Mouse (Mus musculus): Measurements from ENCODE around the gene Hoxa6. TPM values are rescaled to one million over a fixed set of nuclear protein-coding genes. Genes with fewer than 3 reads are reported as not detected.

Gene Hoxa6
- polyA plus RNA-seq (2016; fragmentation: Nextera tagmentation; extraction: Ambion mirVana), result not detected in 2 replicates

DNA sequence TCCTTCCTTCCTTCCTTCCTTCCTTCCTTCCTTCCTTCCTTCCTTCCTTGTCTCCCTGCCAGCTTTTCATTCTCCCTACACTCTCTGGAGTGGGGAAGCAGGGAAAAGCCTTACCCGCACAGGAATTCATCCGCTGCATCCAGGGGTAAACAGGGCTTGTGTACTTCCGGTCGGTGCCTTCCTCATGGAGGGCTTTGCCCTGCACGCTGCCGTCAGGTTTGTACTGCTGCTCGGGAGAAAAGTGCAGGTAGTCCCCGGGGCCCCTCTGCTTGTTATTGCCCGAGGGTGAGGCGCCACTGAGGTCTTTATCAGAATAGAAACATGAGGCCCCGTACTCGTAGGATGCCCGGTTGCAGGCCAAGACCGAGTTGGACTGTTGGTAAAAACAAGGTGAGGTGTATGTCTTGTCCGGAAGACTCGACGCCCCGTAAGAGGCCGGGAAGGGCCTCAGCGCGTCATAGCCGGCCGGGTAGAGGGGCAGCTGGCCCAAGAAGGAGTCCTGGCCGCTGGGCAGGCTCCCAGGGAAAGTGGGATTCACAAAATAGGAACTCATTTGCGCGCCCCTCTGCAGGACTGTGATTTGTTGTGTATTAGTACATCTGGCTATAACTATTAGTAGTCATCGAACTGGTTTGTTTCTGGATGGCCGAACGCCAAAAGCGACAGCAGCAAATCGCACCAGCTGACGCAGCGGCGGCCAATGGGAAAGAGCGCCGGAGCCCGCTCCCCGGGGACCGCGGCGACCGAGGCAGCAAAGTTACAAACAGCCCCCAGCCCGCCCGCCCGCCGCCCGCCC lies at the start of gene Hoxa6:
Gene Hoxa6, minus strand, starts transcription at position 651 of the 796 bp plus-strand sequence.
- Histone ChIP-seq H3K27ac (no peak within 1 kb of the TSS), H3K9me3 (no peaks in the 10 kb centered on the region), H3K4me3 (no peak within 1 kb of the TSS), H3K4me1 (peaks cover 34% of the 10 kb centered on the region), H3K36me3 (replicated peaks) (no peaks in the 10 kb centered on the region), H3K27me3 (ENCODE audit: poor library complexity, severe bottlenecking) (peaks cover 100% of the 10 kb centered on the region)
- 1% methylated on average over 47 of the region's 47 CpGs for WGBS
- no peak for DNase-seq (ENCODE audit: extremely low spot score, low spot score)

DNA sequence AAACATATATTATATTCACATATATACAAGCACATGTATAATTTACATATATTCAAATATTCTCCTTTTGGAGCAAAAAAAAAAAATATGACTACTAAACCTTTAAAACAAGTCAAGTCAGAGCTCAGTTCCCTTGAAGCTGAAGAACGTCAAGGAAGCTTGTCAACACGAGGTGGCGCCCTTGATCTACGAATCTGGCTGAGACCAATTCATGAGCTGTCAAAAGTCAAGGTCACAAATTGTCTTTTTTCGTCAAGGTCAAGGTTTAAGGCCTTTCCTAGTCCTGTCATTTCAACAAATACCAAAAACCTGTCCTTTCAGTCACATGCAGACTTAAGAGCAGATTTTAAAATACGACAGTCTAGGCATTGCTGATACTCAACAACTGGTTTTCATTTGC lies 48.4 kb upstream of the Hoxa6 start:
- Histone ChIP-seq H3K4me3 (no peak overlapping the region), H3K4me1 (peaks cover 16% of the 10 kb centered on the region), H3K27me3 (ENCODE audit: poor library complexity, severe bottlenecking) (peaks cover 100% of the 10 kb centered on the region), H3K36me3 (replicated peaks) (no peaks in the 10 kb centered on the region), H3K9me3 (no peaks in the 10 kb centered on the region), H3K27ac (no peak overlapping the region)
- WGBS, result 0% methylated on average over 6 of the region's 6 CpGs
- DNase-seq (ENCODE audit: extremely low spot score, low spot score), result peak; percentile 75

DNA sequence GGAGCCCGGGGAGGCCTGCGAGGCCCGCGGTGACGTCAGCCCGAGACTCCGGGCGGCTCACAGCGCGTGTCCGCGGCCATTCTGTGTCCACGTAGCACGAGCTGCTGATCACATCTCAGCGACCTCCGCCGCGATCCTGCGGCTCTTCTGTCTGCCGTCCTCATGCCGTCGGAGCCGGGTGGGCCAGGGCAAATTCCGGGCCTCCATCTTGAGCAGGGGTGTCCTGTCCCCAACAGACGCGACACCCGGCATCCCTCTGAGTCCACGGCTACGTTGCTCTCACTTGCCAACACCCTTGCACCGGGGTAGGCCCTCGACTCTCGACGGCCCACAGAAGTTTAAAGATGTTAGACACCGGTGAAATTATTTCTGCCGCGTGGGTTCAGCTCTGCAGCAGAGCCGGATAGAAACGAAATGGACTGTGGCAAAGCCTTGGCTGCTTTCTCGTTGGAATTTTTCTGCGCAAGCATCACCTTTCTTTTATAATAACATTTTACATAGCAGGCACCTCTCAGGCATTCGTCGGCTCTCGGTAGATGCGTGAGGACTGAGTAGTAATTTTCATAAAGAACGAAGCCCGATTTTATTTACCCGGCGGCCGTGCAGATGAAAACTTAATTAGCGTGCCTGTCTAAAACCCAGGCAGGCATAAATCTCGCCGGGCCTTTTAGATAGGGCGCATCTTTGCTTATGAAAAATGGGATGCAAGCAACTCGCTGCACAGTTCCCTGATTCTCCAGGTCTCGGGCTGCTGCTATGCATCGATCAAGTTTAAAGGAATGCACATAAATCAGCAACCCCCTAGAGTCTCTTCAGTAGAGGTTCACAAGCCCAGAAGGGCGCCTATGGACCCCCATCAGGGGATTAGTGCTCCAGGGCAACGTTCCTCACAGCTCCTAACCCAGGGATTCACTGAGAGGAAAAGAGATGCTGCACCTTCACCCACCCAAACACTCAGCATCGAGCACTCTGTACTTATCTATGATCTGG lies 45.3 kb upstream of the Hoxa6 start:
- Histone ChIP-seq H3K36me3 (replicated peaks) (no peaks in the 10 kb centered on the region), H3K4me1 (peaks cover 5% of the 10 kb centered on the region), H3K9me3 (no peaks in the 10 kb centered on the region), H3K27ac (no peak overlapping the region), H3K27me3 (ENCODE audit: poor library complexity, severe bottlenecking) (peaks cover 100% of the 10 kb centered on the region), H3K4me3 (0 out of 2 replicates have a peak overlapping the region, but pooled peaks have one; percentile 11)
- DNase-seq (ENCODE audit: extremely low spot score, low spot score), result no peak
- under 1% methylated on average over 59 of the region's 59 CpGs for WGBS

DNA sequence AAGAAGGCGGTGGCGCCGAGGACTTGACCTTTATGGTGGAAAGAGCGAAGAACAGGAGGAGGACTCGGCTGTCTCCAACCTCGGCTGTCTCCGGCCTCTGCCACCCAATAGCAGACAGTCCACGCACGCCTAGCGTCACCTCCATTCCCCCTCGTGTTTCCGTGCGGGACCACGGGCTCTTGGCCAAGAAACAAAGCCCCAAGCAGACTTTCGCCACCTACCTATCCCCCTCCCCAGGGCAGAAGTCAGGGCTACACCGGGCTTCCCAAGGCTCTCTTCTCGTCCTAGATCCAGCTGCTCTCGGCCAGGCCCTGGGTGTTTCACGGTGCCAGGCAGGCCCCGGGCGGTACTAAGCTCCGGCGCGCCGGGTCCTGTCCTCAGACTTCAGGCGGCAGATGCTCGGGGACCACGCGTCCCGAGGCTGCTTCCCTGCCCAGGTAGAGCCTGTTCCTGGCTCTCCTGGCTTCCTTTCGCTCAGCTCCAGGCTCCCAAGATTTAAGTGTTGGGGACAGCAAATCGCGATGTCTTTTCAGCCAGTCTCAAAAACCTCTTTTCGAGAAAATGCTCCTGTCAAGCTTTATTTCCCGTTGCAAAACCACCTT lies 44.4 kb upstream of the Hoxa6 start:
- Histone ChIP-seq H3K9me3 (no peaks in the 10 kb centered on the region), H3K4me1 (peaks cover 5% of the 10 kb centered on the region), H3K27ac (no peak overlapping the region), H3K27me3 (ENCODE audit: poor library complexity, severe bottlenecking) (peaks cover 100% of the 10 kb centered on the region), H3K36me3 (replicated peaks) (no peaks in the 10 kb centered on the region), H3K4me3 (no peak overlapping the region)
- no peak for DNase-seq (ENCODE audit: extremely low spot score, low spot score)
- under 1% methylated on average over 35 of the region's 35 CpGs for WGBS

DNA sequence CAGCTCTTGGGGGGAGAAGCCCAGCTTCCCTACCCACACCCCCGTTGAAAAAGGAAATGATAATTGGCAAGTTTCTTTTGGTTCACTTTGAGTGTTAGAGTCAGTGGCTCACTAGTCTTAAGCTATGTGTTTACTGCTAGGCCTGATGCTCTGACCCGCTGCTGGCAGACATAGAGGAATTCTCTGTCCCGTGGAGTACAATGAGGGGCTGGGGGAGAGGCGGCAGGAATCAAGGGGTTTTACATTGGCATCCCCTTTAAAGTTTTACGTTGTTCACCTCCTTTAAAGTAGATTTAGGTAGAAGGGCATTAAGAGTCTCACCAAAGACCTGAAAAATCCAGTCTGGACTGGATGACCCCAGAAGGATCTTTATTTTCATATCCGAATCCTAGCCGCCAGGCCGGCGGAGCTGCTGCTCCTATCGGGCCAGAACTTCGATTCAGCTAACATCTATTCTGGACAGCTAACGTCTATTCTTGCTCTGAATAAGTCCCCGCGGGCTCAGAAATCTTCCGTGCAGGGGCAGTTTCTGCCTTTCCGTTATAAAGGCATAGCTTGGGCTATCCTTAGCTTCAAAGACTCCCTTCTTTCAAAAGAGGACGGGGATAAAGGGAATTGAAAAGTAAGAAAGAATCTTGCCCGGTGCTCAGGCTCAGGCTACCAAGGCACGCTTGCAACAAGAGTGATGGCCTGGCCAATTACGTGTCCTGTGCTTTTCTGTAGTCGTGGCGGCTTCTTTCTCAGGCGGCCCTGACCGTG lies 43.7 kb upstream of the Hoxa6 start:
- no peak overlapping the region for H3K4me3 ChIP-seq
- under 1% methylated on average over 24 of the region's 24 CpGs for WGBS
- H3K27ac ChIP-seq, result no peak overlapping the region
- no peak for DNase-seq (ENCODE audit: extremely low spot score, low spot score)
- peaks cover 100% of the 10 kb centered on the region for H3K27me3 ChIP-seq (ENCODE audit: poor library complexity, severe bottlenecking)
- H3K4me1 ChIP-seq, result peaks cover 5% of the 10 kb centered on the region
- H3K36me3 ChIP-seq (replicated peaks), result no peaks in the 10 kb centered on the region
- no peaks in the 10 kb centered on the region for H3K9me3 ChIP-seq

DNA sequence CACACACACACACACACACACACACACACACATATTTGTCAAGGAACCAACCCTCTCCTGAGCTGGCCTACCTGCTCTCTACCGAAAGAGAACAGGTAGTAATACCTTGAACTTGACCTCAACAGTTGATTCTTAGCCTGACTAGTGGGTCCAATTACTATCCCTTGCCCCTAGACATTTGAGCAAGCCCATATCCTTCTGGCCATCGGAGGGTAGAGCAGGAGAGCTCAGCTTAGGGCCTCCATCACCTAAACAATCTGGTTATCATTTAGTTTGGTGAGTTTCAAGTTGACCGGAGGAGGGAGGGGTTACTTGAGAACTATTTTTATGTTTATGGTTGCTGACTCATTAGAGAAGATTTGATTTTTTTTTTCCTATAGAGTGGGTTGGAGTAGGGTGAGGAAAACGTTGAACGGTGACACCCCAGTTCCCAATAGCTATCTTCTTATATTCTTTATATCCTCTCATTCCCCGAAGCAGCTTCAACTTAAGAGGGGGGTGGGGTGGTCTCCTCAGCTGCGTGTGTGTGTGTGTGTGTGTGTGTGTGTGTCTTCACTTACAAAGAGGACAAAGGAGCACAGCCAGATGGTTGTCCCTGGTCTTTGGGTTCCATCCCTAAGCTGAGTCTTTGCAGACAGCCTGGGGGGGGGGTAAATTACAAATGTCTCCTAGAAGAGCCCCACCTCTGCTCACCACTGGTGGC lies 42.8 kb upstream of the Hoxa6 start:
- H3K27me3 ChIP-seq (ENCODE audit: poor library complexity, severe bottlenecking), result peaks cover 100% of the 10 kb centered on the region
- H3K4me1 ChIP-seq, result peaks cover 5% of the 10 kb centered on the region
- DNase-seq (ENCODE audit: extremely low spot score, low spot score), result no peak
- 8% methylated on average over 7 of the region's 7 CpGs for WGBS
- H3K27ac ChIP-seq, result no peak overlapping the region
- no peaks in the 10 kb centered on the region for H3K36me3 ChIP-seq (replicated peaks)
- H3K9me3 ChIP-seq, result no peaks in the 10 kb centered on the region
- no peak overlapping the region for H3K4me3 ChIP-seq

DNA sequence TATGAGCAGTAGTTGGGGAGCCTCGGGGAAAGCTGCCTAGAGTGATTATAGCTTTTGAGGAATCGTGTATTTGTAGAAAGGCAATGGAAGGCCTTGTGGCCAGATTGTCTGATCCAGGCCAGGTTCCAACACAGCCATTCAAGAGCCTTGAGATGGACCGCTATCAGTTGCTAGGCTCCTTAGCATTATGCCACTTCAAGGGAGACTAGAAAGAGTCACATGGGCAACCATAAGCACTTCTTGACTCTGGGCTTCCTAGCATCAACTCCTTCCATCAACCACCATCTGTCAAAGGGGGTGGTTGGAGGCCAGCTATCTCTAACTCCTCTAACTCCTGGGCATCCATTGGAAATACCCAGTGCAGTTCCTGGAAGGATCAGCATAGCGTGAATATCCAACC lies 41.3 kb upstream of the Hoxa6 start:
- Histone ChIP-seq H3K36me3 (replicated peaks) (no peaks in the 10 kb centered on the region), H3K4me3 (no peak overlapping the region), H3K9me3 (no peaks in the 10 kb centered on the region), H3K27ac (no peak overlapping the region), H3K27me3 (ENCODE audit: poor library complexity, severe bottlenecking) (peaks cover 100% of the 10 kb centered on the region), H3K4me1 (peaks cover 16% of the 10 kb centered on the region)
- no peak for DNase-seq (ENCODE audit: extremely low spot score, low spot score)
- WGBS, result under 1% methylated on average over 4 of the region's 4 CpGs

GRCm38 (mm10) chr6:52249415-52249738 lies 40.9 kb upstream of the Hoxa6 start:
- under 1% methylated on average over 16 of the region's 16 CpGs for WGBS
- H3K27me3 ChIP-seq (ENCODE audit: poor library complexity, severe bottlenecking), result peaks cover 100% of the 10 kb centered on the region

GRCm38 (mm10) chr6:52248638-52249414 lies 40.3 kb upstream of the Hoxa6 start:
- under 1% methylated on average over 27 of the region's 27 CpGs for WGBS
- no peaks in the 10 kb centered on the region for H3K36me3 ChIP-seq (replicated peaks)
- peaks cover 100% of the 10 kb centered on the region for H3K27me3 ChIP-seq (ENCODE audit: poor library complexity, severe bottlenecking)
- H3K4me1 ChIP-seq, result peaks cover 16% of the 10 kb centered on the region
- H3K27ac ChIP-seq, result no peak overlapping the region
- H3K9me3 ChIP-seq, result no peaks in the 10 kb centered on the region
- no peak for DNase-seq (ENCODE audit: extremely low spot score, low spot score)
- no peak overlapping the region for H3K4me3 ChIP-seq

More at GRCm38 (mm10) chr6:52249415-52249738, 40.9 kb upstream of the Hoxa6 start:
- peaks cover 16% of the 10 kb centered on the region for H3K4me1 ChIP-seq
- H3K36me3 ChIP-seq (replicated peaks), result no peaks in the 10 kb centered on the region
- H3K9me3 ChIP-seq, result no peaks in the 10 kb centered on the region
- H3K4me3 ChIP-seq, result no peak overlapping the region
- no peak for DNase-seq (ENCODE audit: extremely low spot score, low spot score)
- no peak overlapping the region for H3K27ac ChIP-seq

GRCm38 (mm10) chr6:52247766-52248637 lies 39.5 kb upstream of the Hoxa6 start:
- Histone ChIP-seq H3K36me3 (replicated peaks) (no peaks in the 10 kb centered on the region), H3K27me3 (ENCODE audit: poor library complexity, severe bottlenecking) (peaks cover 100% of the 10 kb centered on the region), H3K4me3 (no peak overlapping the region), H3K9me3 (no peaks in the 10 kb centered on the region), H3K4me1 (peaks cover 11% of the 10 kb centered on the region), H3K27ac (no peak overlapping the region)
- 2% methylated on average over 23 of the region's 23 CpGs for WGBS
- DNase-seq (ENCODE audit: extremely low spot score, low spot score), result no peak
